Mouse (Mus musculus): ENCODE results near the gene Mt4.

DNA sequence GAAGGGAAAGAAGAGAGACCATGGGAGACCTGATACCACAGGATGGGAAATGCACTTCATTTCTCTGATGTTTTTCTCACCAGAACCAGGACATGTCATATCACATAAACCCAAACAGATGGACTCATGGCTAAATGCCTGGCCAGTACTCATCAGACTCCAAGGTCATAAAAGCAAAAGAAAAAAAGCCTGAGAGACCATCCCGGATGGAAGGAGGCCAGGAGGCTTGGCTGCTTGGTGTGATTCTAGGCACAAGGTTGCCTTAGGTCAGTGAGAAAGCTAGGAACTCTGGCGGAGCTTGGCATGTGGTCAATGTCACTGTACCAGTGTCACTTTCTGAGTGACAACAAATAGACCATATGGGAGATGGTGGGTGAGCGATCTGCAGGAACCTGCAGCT, 29.1 kb upstream of the Mt4 start:
- no peak for TF ChIP-seq CTCF (IDR thresholded peaks at IDR 0.05 in 2 of 3, conservative IDR thresholded peaks at IDR 0.05 in 1 of 3; ENCODE audit: control insufficient read depth in 1 of 3, insufficient read depth in 1 of 3, low read depth in 2 of 3, low read length in 3 of 3, poor library complexity in 1 of 3, severe bottlenecking in 1 of 3)
- no peak for TF ChIP-seq MYC (IDR thresholded peaks at IDR 0.05; ENCODE audit: low read depth, low read length)
- no peak for TF ChIP-seq TAL1 (IDR thresholded peaks at IDR 0.05; ENCODE audit: low read length)
- TF ChIP-seq EP300 (IDR thresholded peaks at IDR 0.05; ENCODE audit: low read depth in 1 of 2, low read length in 2 of 2): no peak
- no peak for TF ChIP-seq ZC3H11A (IDR thresholded peaks at IDR 0.05; ENCODE audit: low read depth, low read length)
- TF ChIP-seq SMC3 (IDR thresholded peaks at IDR 0.05; ENCODE audit: low read depth, low read length): no peak
- no peak for TF ChIP-seq ZNF384 (IDR thresholded peaks at IDR 0.05; ENCODE audit: low read depth, low read length)
- TF ChIP-seq HCFC1 (IDR thresholded peaks at IDR 0.05; ENCODE audit: low read depth, low read length): no peak
- no peak for TF ChIP-seq POLR2AphosphoS5 (IDR thresholded peaks at IDR 0.05; ENCODE audit: borderline replicate concordance, low read depth, low read length)
- no peak for TF ChIP-seq POLR2A (IDR thresholded peaks at IDR 0.05; ENCODE audit: control insufficient read depth in 1 of 2, insufficient read depth in 1 of 2, low read depth in 1 of 2, low read length in 2 of 2, poor library complexity in 1 of 2)
- TF ChIP-seq MYB (IDR thresholded peaks at IDR 0.05; ENCODE audit: low read depth, low read length): no peak
- TF ChIP-seq CHD1 (IDR thresholded peaks at IDR 0.05; ENCODE audit: low read depth, low read length): no peak
- TF ChIP-seq RCOR1 (IDR thresholded peaks at IDR 0.05; ENCODE audit: low read depth, low read length): no peak

Data from MEL (cell line).